Mouse (Mus musculus): ENCODE results near the gene Myrfl. TPM values are rescaled to one million over a fixed set of nuclear protein-coding genes. Genes with fewer than 3 reads are reported as not detected.
A peak's percentile ranks its signal among the peaks of the same experiment; 100 is the strongest.

The Myrfl gene
- polyA plus RNA-seq, 1 experiment from 2014 or later: 0.04 TPM

DNA sequence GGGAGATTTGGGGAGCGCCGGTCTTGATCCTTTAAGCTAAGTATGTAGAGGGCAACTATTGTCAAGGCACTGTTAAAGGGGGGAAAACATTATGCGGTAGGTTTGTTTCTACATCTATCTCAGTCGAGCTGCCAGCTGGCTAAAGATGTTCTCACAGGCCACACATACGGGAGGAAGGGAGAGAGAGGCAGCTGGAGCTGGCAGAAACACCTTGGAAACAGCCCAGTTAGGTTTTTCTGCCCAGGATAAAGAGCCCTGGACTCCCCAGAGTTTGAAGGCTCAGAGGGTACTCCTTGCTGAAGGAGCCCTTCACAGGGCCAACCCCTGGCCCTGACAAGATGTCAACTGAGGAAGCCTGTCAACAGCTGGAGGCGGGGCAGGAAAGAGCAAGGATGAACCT, 100.7 kb downstream of the Myrfl start:
- Histone ChIP-seq H3K36me3 (no peaks in the 10 kb centered on the region), H3K9me3 (replicated peaks) (no peaks in the 10 kb centered on the region), H3K27me3 (ENCODE audit: low read depth, poor library complexity, severe bottlenecking) (peaks cover 27% of the 10 kb centered on the region; the same call in 1 of the 2 replicates), H3K4me1 (peaks cover 13% of the 10 kb centered on the region; the same call in 1 of the 2 replicates), H3K4me3 (no peak overlapping the region), H3K27ac (no peak overlapping the region)
- 60% methylated on average over 6 of the region's 6 CpGs for WGBS
- DNase-seq (ENCODE audit: low spot score): no peak

DNA sequence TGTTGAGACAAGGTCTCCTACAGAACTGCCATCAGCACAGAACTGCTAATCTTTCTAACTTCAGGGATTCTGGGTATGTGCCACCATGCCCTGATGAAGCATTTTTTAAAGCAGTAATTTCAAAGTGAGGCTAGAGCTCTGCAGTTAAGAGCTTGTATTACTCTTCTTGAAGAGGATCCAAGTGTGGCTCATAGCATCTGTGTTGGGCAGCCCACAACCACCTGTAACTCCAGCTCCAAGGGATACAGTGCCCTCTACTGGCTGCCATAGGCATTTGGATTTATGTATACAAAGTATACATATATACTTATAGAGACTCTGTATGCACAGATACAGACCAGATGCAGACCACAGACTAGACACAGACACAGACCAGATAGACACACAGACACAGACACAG, 107.6 kb downstream of the Myrfl start:
- DNase-seq (ENCODE audit: low spot score): peak; percentile 53
- Histone ChIP-seq H3K27me3 (ENCODE audit: low read depth, poor library complexity, severe bottlenecking) (no peaks in the 10 kb centered on the region), H3K27ac (no peak overlapping the region), H3K36me3 (no peaks in the 10 kb centered on the region), H3K9me3 (replicated peaks) (no peaks in the 10 kb centered on the region), H3K4me3 (no peak overlapping the region), H3K4me1 (no peaks in the 10 kb centered on the region)

DNA sequence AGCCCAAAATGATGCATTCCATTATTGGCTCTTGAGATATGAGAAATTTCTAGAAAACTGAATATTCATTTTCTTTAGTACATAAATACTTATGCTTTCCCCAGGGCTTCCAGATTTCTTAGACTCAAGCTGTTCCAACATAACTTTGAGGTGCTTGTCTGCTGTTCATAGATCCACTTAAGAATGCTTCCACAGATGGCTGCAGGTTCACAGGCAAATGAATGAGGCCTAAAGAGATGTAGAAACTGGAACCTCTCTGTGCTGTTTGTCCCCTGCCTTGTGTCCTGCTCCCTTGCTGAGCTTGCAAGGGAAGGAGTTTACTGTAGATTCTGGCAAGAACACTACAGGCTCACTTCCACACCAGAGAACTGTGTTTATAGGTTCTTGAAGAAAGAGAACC, 108.3 kb downstream of the Myrfl start:
- DNase-seq (ENCODE audit: low spot score): no peak
- Histone ChIP-seq H3K9me3 (replicated peaks) (no peaks in the 10 kb centered on the region), H3K36me3 (no peaks in the 10 kb centered on the region), H3K27ac (no peak overlapping the region), H3K27me3 (ENCODE audit: low read depth, poor library complexity, severe bottlenecking) (no peaks in the 10 kb centered on the region), H3K4me3 (no peak overlapping the region), H3K4me1 (no peaks in the 10 kb centered on the region)

DNA sequence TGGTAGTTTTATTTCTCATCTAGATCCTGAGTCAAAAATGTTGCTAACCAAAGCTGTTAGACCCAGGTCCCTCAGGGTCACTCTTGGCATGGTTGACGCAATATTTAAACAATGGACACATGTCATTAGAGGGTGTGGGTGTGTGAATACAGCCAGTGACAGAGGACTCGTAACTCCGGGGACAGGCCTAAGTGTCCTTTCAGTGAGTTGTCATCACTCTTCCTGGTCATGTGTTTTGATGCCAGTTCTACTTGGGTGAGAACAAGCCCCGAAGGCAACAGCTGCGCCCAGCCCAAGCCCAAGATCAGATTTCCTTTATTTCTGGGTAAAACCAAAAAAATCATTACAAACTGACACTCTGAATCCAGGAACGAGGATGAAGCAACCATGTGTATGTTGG, 112.6 kb downstream of the Myrfl start:
- WGBS: 86% methylated on average over 6 of the region's 6 CpGs
- no peaks in the 10 kb centered on the region for H3K4me1 ChIP-seq
- no peak for DNase-seq (ENCODE audit: low spot score)
- H3K36me3 ChIP-seq: no peaks in the 10 kb centered on the region
- H3K4me3 ChIP-seq: no peak overlapping the region
- H3K27me3 ChIP-seq (ENCODE audit: low read depth, poor library complexity, severe bottlenecking): no peaks in the 10 kb centered on the region
- no peak overlapping the region for H3K27ac ChIP-seq
- no peaks in the 10 kb centered on the region for H3K9me3 ChIP-seq (replicated peaks)

DNA sequence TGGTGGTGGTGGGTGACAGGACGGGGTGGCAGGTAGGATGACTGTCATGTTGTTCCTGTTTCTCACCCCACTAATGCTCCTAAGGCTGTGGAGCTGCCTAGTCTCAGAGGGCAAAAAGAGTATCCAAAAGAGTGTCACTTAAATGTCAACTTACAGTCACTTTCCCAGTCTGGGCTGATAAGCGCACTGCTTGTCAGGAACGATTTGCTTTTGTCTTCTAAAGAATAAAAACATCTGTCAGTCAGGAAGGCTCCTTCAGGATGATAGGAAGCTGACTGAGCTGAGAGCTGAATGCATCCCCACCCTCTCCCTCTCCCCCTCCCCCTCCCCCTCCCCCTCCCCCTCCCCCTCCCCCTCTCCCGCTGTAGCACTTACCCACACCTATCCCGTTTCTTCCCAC, 113.7 kb downstream of the Myrfl start:
- no peak overlapping the region for H3K4me3 ChIP-seq
- no peak overlapping the region for H3K27ac ChIP-seq
- no peak for DNase-seq (ENCODE audit: low spot score)
- 77% methylated on average over 3 of the region's 5 CpGs for WGBS
- no peaks in the 10 kb centered on the region for H3K27me3 ChIP-seq (ENCODE audit: low read depth, poor library complexity, severe bottlenecking)
- H3K36me3 ChIP-seq: no peaks in the 10 kb centered on the region
- no peaks in the 10 kb centered on the region for H3K9me3 ChIP-seq (replicated peaks)
- no peaks in the 10 kb centered on the region for H3K4me1 ChIP-seq

DNA sequence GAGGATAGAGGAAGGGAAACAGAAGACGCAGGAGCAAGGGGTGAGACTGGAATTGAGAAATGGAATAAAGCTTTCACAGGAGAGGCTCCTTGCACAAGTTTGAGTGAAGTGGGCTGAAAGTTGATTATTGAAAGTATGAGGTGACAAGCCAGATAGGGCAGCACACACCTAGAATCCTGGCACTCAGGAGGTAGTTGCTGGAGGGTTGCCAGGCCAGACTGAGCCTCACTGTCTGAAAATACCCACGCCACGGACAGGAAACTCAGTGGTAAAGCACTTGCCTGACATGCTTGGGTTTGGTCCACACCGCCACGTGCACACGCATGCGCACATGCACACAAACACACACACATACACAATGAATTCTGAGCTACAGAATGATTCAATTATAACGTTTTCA, 118.8 kb downstream of the Myrfl start:
- H3K27ac ChIP-seq: no peak overlapping the region
- WGBS: 98% methylated on average over 8 of the region's 8 CpGs
- no peaks in the 10 kb centered on the region for H3K9me3 ChIP-seq (replicated peaks)

DNA sequence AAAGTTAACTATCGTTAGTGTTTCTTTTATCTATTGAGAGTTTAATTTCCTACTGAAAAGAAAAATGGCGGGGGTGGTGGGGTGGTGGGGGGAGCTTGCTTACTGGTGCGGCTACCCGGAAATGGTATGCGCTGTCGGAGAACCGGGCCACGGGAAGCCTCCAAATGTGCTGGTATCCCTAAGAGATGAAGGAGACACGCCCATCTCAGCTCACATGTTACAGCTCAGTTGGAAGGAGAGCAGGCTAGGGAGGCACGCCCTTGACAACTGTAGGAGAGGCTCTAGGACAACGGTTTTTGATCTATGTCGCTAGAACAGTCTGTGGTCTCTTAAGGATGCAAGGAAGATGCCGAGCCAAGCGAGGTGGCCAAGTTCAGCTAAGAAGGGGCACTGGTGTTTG, 119.9 kb downstream of the Myrfl start:
- Histone ChIP-seq H3K27ac (no peak overlapping the region), H3K27me3 (ENCODE audit: low read depth, poor library complexity, severe bottlenecking) (no peaks in the 10 kb centered on the region), H3K4me1 (peaks cover 14% of the 10 kb centered on the region), H3K36me3 (no peaks in the 10 kb centered on the region), H3K9me3 (replicated peaks) (no peaks in the 10 kb centered on the region), H3K4me3 (no peak overlapping the region)
- DNase-seq (ENCODE audit: low spot score): no peak
- 90% methylated on average over 14 of the region's 14 CpGs for WGBS

More for the DNA sequence above, 118.8 kb downstream of the Myrfl start:
- Histone ChIP-seq H3K4me3 (no peak overlapping the region), H3K36me3 (no peaks in the 10 kb centered on the region), H3K4me1 (peaks cover 14% of the 10 kb centered on the region), H3K27me3 (ENCODE audit: low read depth, poor library complexity, severe bottlenecking) (no peaks in the 10 kb centered on the region)
- no peak for DNase-seq (ENCODE audit: low spot score)

DNA sequence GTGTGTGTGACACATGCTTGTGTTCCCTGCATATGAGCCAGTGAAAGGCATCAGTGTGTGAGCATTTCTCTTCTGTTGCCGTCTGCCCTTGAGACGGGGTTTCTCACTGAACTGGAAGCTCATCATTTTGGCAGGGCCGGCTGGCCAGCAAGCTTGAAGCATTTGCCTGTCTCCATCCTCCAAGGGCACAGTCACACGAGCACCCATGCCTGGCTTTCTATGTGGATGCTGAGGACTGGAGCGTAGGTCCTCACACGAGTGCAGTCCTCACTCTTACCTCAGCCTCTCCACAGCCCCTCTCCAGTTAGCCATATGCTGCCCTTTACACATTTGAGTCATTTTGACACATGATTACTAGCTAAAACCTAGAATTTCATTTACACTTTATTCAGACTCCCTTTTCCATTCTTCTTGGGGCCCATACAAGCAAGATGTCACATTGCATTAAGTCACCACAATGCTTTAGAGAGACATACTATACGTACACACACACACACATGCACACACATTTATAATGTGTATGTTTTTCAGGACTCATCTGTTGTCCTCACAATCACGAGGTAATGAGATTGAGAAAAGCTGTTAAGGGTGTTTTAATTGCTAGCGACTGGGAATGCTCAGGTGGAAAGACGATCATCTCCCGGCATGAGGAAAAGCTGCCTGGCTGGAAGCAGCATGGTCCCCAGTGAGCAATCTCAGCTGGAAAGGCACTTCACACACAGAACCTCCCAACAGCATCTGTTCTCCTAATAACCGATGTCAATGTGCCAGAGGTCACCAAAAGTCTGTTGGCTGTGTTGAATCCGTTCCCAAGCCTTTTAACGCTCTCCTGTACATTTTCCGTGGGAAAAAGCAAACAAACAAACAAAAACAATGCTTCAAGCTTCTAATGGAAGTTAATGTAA, 122.6 kb downstream of the Myrfl start:
- no peak overlapping the region for H3K27ac ChIP-seq

DNA sequence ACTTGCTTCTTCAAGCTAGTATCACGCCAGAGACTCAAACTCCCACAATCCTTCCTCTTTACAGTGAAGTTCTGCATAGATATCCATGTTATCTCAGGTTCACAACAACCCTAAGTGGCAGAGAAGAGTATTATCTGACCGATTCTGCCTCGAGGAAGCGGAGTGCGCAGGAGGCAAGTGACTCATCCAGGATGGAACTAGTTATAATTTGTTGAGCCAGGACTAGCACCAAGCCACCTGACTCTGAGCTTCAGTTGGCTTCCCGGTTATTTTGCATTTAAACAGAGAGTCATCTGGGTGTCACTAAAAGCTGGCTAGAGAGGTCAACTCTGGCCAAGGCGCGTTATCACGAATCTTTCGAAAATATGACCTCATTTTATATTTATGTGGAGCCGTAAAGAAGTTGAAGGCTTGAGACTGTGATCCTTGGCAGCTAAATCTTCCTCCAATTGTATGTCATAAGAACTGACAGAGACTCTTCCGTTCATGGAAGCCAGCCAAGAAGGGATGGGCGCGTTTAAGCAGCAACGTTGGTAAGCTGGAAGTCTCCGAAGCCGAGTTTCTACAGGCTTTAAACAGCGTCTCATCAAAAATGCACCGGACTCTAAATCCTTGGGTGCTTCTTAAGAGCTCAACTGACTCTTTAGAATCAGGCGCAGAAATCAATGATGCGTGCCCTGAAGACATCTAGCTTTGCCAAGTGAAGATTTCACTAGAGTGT, 125.3 kb downstream of the Myrfl start:
- Histone ChIP-seq H3K36me3 (no peaks in the 10 kb centered on the region), H3K4me3 (no peak overlapping the region), H3K9me3 (replicated peaks) (no peaks in the 10 kb centered on the region), H3K4me1 (peaks cover 17% of the 10 kb centered on the region), H3K27me3 (ENCODE audit: low read depth, poor library complexity, severe bottlenecking) (no peaks in the 10 kb centered on the region), H3K27ac (no peak overlapping the region)
- no peak for DNase-seq (ENCODE audit: low spot score)
- 91% methylated on average over 21 of the region's 21 CpGs for WGBS

More for the DNA sequence above, 122.6 kb downstream of the Myrfl start:
- Histone ChIP-seq H3K36me3 (no peaks in the 10 kb centered on the region), H3K9me3 (replicated peaks) (no peaks in the 10 kb centered on the region), H3K4me1 (peaks cover 17% of the 10 kb centered on the region), H3K27me3 (ENCODE audit: low read depth, poor library complexity, severe bottlenecking) (no peaks in the 10 kb centered on the region), H3K4me3 (no peak overlapping the region)
- 70% methylated on average over 15 of the region's 15 CpGs for WGBS
- no peak for DNase-seq (ENCODE audit: low spot score)

DNA sequence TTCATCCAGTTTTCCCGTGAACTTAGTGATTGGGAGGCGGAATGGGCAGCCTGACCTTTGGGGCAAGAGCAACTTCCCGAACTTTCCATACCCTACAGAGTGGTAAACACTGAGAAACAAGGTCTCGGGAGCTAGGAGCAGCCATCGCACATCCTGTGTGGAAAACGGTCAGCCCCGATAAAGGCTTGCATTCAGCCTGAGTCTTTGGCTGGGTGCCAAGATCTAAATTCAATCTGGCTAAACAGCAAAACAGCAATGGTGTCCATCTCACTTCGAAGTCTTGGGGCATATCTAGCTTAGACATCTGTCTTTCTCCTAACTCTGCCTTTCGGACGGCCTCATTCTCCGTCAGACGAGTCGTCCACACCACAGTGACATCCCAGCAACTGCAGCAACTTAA, 128.1 kb downstream of the Myrfl start:
- no peak for DNase-seq (ENCODE audit: low spot score)
- no peak overlapping the region for H3K27ac ChIP-seq

DNA sequence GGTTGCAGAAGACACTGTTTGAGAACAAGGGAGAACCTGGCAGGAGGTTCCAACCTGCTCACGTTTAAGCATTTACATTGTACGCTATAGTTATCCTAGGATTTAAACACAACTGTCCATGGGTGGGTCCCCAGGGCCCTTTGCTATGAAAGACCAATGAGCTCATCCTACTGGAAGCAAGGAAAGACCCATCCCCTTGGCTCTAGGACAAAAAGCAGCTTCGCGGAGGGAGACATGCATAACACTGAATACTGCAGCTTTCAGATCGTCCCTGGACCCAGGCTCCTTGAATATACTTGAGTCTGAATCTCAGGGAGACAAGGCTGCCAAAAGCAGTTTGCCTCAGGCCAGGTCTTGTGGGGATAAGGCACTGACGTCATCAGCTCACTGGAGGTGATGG, 130.2 kb downstream of the Myrfl start:
- H3K4me3 ChIP-seq: no peak overlapping the region
- H3K27ac ChIP-seq: no peak overlapping the region
- H3K4me1 ChIP-seq: peaks cover 8% of the 10 kb centered on the region
- H3K27me3 ChIP-seq (ENCODE audit: low read depth, poor library complexity, severe bottlenecking): no peaks in the 10 kb centered on the region
- DNase-seq (ENCODE audit: low spot score): no peak
- 90% methylated on average over 6 of the region's 6 CpGs for WGBS
- no peaks in the 10 kb centered on the region for H3K9me3 ChIP-seq (replicated peaks)
- no peaks in the 10 kb centered on the region for H3K36me3 ChIP-seq

More for the DNA sequence above, 128.1 kb downstream of the Myrfl start:
- Histone ChIP-seq H3K27me3 (ENCODE audit: low read depth, poor library complexity, severe bottlenecking) (no peaks in the 10 kb centered on the region), H3K4me1 (peaks cover 4% of the 10 kb centered on the region; the same call in 1 of the 2 replicates), H3K9me3 (replicated peaks) (no peaks in the 10 kb centered on the region), H3K36me3 (no peaks in the 10 kb centered on the region), H3K4me3 (no peak overlapping the region)
- WGBS: 86% methylated on average over 13 of the region's 13 CpGs

DNA sequence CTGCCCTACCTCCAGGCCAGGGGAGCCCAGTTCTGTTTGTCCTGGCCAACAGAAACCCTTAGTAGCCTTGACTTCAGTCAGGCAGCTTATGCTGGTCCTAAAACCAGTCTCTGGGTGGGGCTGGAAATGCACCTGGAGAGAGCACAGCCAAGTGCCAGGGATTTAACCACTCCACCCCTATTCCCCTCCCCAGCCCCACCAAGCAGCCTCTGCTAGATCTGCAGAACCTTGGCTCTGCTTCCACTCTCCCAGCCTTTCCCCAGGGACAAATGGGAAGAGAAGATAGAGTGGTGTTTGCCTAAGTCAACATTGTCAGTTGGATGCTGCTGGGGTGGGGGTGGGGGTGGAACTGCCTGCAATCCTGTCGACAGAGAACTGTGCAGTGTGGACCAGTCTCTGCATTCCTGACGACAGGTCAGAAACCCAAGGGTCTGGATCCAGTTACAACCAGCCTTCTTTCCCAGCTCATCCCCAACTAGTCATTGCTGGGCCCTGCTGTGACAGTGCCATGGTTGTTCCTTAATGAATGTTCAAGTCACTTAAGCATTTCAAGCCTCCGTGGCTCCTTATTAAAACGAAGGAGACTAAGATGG, 135.1 kb downstream of the Myrfl start:
- 48% methylated on average over 4 of the region's 4 CpGs for WGBS
- H3K27me3 ChIP-seq (ENCODE audit: low read depth, poor library complexity, severe bottlenecking): no peaks in the 10 kb centered on the region
- no peaks in the 10 kb centered on the region for H3K36me3 ChIP-seq
- H3K4me3 ChIP-seq: no peak overlapping the region
- H3K9me3 ChIP-seq (replicated peaks): no peaks in the 10 kb centered on the region
- DNase-seq (ENCODE audit: low spot score): no peak
- H3K4me1 ChIP-seq: peaks cover 28% of the 10 kb centered on the region
- H3K27ac ChIP-seq: peak overlapping the region; percentile 63

DNA sequence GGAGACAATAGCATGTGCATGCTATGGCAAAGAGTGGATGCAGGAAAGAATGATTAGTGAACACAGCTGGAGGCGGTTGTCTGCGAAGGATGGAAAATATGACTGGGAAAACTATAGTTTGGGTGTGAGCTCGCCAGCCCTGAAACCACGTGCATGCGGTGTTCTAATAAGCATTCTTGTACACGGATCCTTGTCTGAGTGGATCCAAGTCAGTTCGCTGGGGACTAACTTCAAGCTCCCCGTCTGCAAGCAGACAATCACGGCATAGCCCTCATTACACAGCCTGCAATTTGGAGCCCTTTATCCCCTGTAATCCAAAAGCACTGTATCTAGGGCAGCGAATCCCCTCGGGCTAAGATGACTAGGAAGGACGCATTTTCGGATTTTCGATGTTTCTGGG, 136.2 kb downstream of the Myrfl start:
- Histone ChIP-seq H3K9me3 (replicated peaks) (no peaks in the 10 kb centered on the region), H3K27ac (peak overlapping the region; percentile 63; the same call in 1 of the 2 replicates), H3K27me3 (ENCODE audit: low read depth, poor library complexity, severe bottlenecking) (no peaks in the 10 kb centered on the region), H3K4me1 (peaks cover 38% of the 10 kb centered on the region), H3K4me3 (no peak overlapping the region), H3K36me3 (no peaks in the 10 kb centered on the region)
- 83% methylated on average over 14 of the region's 14 CpGs for WGBS
- DNase-seq (ENCODE audit: low spot score): no peak
